Mouse (Mus musculus): ENCODE data around the gene Met. TPM values are rescaled to one million over a fixed set of nuclear protein-coding genes. Genes with fewer than 3 reads are reported as not detected.

Met gene
- 1 to 10 TPM; 1.3 to 1.4 TPM for total RNA-seq (2021)
- 0.76 and 1.3 TPM in 2 replicates for polyA plus RNA-seq (2012; rRNA removed)
- long read RNA-seq: 0 reads

- WGBS: under 1% methylated on average over 74 of the region's 78 CpGs
- H3K79me2 ChIP-seq (replicated peaks; ENCODE audit: control insufficient read depth, insufficient read depth, low read length): no peaks in the 10 kb centered on the region
- no peaks in the 10 kb centered on the region for H3K36me3 ChIP-seq (ENCODE audit: control insufficient read depth, insufficient read depth, low read length)
- peak; percentile 52 to 65 for DNase-seq
- peak within 1 kb of the TSS; percentile 56 for H3K4me3 ChIP-seq
- intact Hi-C loops (cut with DNase I): loop anchor here (2.0 to 10.0 kb wide), 2 partner anchors 125 to 359 kb away; no protein-coding TSS in a partner anchor
- H3K27me3 ChIP-seq (ENCODE audit: control insufficient read depth, insufficient read depth, low read length): no peaks in the 10 kb centered on the region
- H3K4me1 ChIP-seq (ENCODE audit: control insufficient read depth, insufficient read depth, low read length): no peaks in the 10 kb centered on the region
- no peak within 1 kb of the TSS for H3K27ac ChIP-seq
- H3K9ac ChIP-seq (ENCODE audit: low read depth, low read length): peak within 1 kb of the TSS; percentile 41
- TF ChIP-seq CTCF (IDR thresholded peaks at IDR 0.05) (peak; percentile 61), POLR2A (IDR thresholded peaks at IDR 0.05; ENCODE audit: insufficient read depth, low read depth, low read length) (no peak)
Observed at GRCm38 (mm10) chr6:17463434-17464280, at the start of gene Met. Gene Met (plus strand): TSS chr6:17463800.

GRCm38 (mm10) chr6:17418226-17418625 is 45.4 kb upstream of the Met start:
- no peak overlapping the region for H3K4me3 ChIP-seq
- intact Hi-C loops (cut with DNase I): no loop called here
- no peaks in the 10 kb centered on the region for H3K27me3 ChIP-seq (ENCODE audit: control insufficient read depth, insufficient read depth, low read length)
- H3K27ac ChIP-seq: no peak overlapping the region
- no peak for DNase-seq
- no peaks in the 10 kb centered on the region for H3K4me1 ChIP-seq (ENCODE audit: control insufficient read depth, insufficient read depth, low read length)
- WGBS: 80% methylated on average over 7 of the region's 7 CpGs
- TF ChIP-seq EP300 (IDR thresholded peaks at IDR 0.05; ENCODE audit: insufficient read depth, low read depth, low read length): no peak
- no peak for TF ChIP-seq CTCF (IDR thresholded peaks at IDR 0.05)
- TF ChIP-seq POLR2A (IDR thresholded peaks at IDR 0.05; ENCODE audit: insufficient read depth, low read depth, low read length): no peak
- H3K79me2 ChIP-seq (replicated peaks; ENCODE audit: control insufficient read depth, insufficient read depth, low read length): no peaks in the 10 kb centered on the region
- no peaks in the 10 kb centered on the region for H3K36me3 ChIP-seq (ENCODE audit: control insufficient read depth, insufficient read depth, low read length)
- H3K9ac ChIP-seq (ENCODE audit: low read depth, low read length): no peak overlapping the region

- Histone ChIP-seq H3K79me2 (replicated peaks; ENCODE audit: control insufficient read depth, insufficient read depth, low read length) (no peaks in the 10 kb centered on the region), H3K4me3 (no peak overlapping the region), H3K36me3 (ENCODE audit: control insufficient read depth, insufficient read depth, low read length) (no peaks in the 10 kb centered on the region), H3K27ac (no peak overlapping the region), H3K27me3 (ENCODE audit: control insufficient read depth, insufficient read depth, low read length) (no peaks in the 10 kb centered on the region), H3K9ac (ENCODE audit: low read depth, low read length) (no peak overlapping the region), H3K4me1 (ENCODE audit: control insufficient read depth, insufficient read depth, low read length) (no peaks in the 10 kb centered on the region)
- WGBS: 94% methylated on average over 1 of the region's 1 CpGs
- intact Hi-C loops (cut with DNase I): no loop called here
- TF ChIP-seq CTCF (IDR thresholded peaks at IDR 0.05) (no peak), EP300 (IDR thresholded peaks at IDR 0.05; ENCODE audit: insufficient read depth, low read depth, low read length) (no peak), POLR2A (IDR thresholded peaks at IDR 0.05; ENCODE audit: insufficient read depth, low read depth, low read length) (no peak)
- DNase-seq: no peak
Observed at GRCm38 (mm10) chr6:17422432-17422831, 41.2 kb upstream of the Met start.

- Histone ChIP-seq H3K4me1 (ENCODE audit: control insufficient read depth, insufficient read depth, low read length) (no peaks in the 10 kb centered on the region), H3K36me3 (ENCODE audit: control insufficient read depth, insufficient read depth, low read length) (no peaks in the 10 kb centered on the region), H3K4me3 (no peak overlapping the region), H3K27ac (no peak overlapping the region), H3K79me2 (replicated peaks; ENCODE audit: control insufficient read depth, insufficient read depth, low read length) (no peaks in the 10 kb centered on the region), H3K9ac (ENCODE audit: low read depth, low read length) (no peak overlapping the region), H3K27me3 (ENCODE audit: control insufficient read depth, insufficient read depth, low read length) (no peaks in the 10 kb centered on the region)
- intact Hi-C loops (cut with DNase I): no loop called here
- no peak for DNase-seq
- TF ChIP-seq EP300 (IDR thresholded peaks at IDR 0.05; ENCODE audit: insufficient read depth, low read depth, low read length): no peak
- no peak for TF ChIP-seq POLR2A (IDR thresholded peaks at IDR 0.05; ENCODE audit: insufficient read depth, low read depth, low read length)
- WGBS: 51% methylated on average over 3 of the region's 3 CpGs
Observed at GRCm38 (mm10) chr6:17429041-17429440, 34.6 kb upstream of the Met start.

- Histone ChIP-seq H3K9ac (ENCODE audit: low read depth, low read length) (no peak overlapping the region), H3K79me2 (replicated peaks; ENCODE audit: control insufficient read depth, insufficient read depth, low read length) (no peaks in the 10 kb centered on the region), H3K4me3 (no peak overlapping the region), H3K36me3 (ENCODE audit: control insufficient read depth, insufficient read depth, low read length) (no peaks in the 10 kb centered on the region), H3K4me1 (ENCODE audit: control insufficient read depth, insufficient read depth, low read length) (no peaks in the 10 kb centered on the region), H3K27me3 (ENCODE audit: control insufficient read depth, insufficient read depth, low read length) (no peaks in the 10 kb centered on the region), H3K27ac (no peak overlapping the region)
- TF ChIP-seq POLR2A (IDR thresholded peaks at IDR 0.05; ENCODE audit: insufficient read depth, low read depth, low read length): no peak
- 76% methylated on average over 3 of the region's 3 CpGs for WGBS
- intact Hi-C loops (cut with DNase I): no loop called here
- no peak for DNase-seq
Observed at GRCm38 (mm10) chr6:17429611-17430010, 34.0 kb upstream of the Met start.

- Histone ChIP-seq H3K9ac (ENCODE audit: low read depth, low read length) (no peak overlapping the region), H3K4me1 (ENCODE audit: control insufficient read depth, insufficient read depth, low read length) (no peaks in the 10 kb centered on the region), H3K36me3 (ENCODE audit: control insufficient read depth, insufficient read depth, low read length) (no peaks in the 10 kb centered on the region), H3K27ac (no peak overlapping the region), H3K79me2 (replicated peaks; ENCODE audit: control insufficient read depth, insufficient read depth, low read length) (no peaks in the 10 kb centered on the region), H3K27me3 (ENCODE audit: control insufficient read depth, insufficient read depth, low read length) (no peaks in the 10 kb centered on the region), H3K4me3 (no peak overlapping the region)
- no peak for DNase-seq
- TF ChIP-seq POLR2A (IDR thresholded peaks at IDR 0.05; ENCODE audit: insufficient read depth, low read depth, low read length) (no peak), EP300 (IDR thresholded peaks at IDR 0.05; ENCODE audit: insufficient read depth, low read depth, low read length) (no peak), CTCF (IDR thresholded peaks at IDR 0.05) (no peak)
- intact Hi-C loops (cut with DNase I): no loop called here
- WGBS: 80% methylated on average over 4 of the region's 4 CpGs
Observed at GRCm38 (mm10) chr6:17443311-17443710, 20.3 kb upstream of the Met start.

All from heart, adult 2 months (tissue).